Mouse (Mus musculus) lung, adult 2 months (tissue): Measurements from ENCODE around the gene Ankrd50.

Experiments used
- CTCF ChIP-seq: fragments of 200-500 bp; IDR thresholded peaks from 2 replicates; pipeline ENCODE4 v1.5.1; 2011; ENCODE audit warnings: mild to moderate bottlenecking, low read length, control low read depth; ENCODE audit not compliant: insufficient read depth
- POLR2A ChIP-seq: fragments of 200-500 bp; IDR thresholded peaks from 2 replicates; pipeline ENCODE4 v1.6.1; 2011; ENCODE audit warnings: low read depth, mild to moderate bottlenecking, control low read depth, low read length, borderline replicate concordance; ENCODE audit errors: extremely low read depth

GRCm38 (mm10) chr3:38481106-38481505 is 3.5 kb downstream of the Ankrd50 start:
- TF ChIP-seq CTCF (no peak), POLR2A (no peak)
